ENCODE assay signal across 8 mouse cellular contexts in the genomic region with DNA sequence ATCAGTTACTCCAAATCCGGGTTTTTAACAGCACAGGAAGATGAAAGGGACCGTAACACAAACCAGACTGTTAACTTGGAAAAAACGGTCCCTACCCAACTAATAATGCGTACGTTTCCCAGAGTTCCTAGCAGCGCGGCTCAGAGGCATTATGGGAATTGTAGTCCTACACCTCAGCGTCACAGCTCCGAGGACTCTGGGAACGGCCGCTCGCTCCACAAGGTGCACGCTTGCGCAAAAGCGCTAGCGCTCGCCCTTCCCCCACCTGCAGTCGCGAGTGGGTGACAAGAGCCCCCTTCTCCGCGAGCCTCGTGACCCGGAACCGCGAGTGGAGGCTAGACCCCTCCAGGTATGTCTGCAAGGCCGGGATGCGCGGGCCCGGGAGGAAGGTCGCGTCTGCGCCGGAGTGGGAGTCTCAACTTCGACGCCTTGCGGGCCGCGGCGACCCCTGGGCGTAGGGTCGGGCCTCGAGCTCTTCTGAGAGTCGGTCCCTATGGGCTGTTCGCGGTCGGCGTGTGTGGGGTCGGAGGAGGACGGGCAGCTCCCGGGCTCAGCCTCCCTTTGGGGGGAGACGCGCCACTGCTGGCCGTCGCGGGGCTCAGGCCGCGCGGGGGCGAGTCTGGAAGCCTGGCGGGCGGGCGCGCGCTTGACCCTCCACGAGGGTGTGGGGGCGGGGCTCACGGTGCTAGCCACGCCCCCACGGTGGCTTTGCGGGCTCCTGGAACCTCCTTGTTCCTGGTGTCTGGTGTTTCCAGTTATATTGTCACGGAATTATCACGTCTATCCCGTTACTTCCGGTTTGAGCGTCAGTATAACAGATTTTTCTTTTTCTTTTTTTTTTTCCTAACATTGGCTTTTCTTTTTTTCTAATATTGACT. TPM values are rescaled to one million over a fixed set of nuclear protein-coding genes. Genes with fewer than 3 reads are reported as not detected.
DNase-seq lines count a peak whose midpoint lies in the region; ATAC-seq and TF ChIP-seq lines count a peak whose summit lies in the region.

Gene Zfp1 (plus strand): TSS at position 138 of the 878 bp plus-strand sequence.

- peak within 1 kb of the TSS; percentile 94 for H3K9ac ChIP-seq in kidney, embryonic 15.5 days

- DNase-seq in A20 (ENCODE audit: low read depth, low spot score) (peak; percentile 96), liver (peak; percentile 91)
- peak; percentile 96 for DNase-seq in heart, embryonic 10.5 days (ENCODE audit: low spot score)
- DNase-seq in spleen, postnatal 4 days (ENCODE audit: low spot score in 2 of 2), result peak; percentile 85 to 91

- H3K9me3 ChIP-seq in heart, embryonic 10.5 days, result no peaks in the 10 kb centered on the region
- no peaks in the 10 kb centered on the region for H3K9me3 ChIP-seq in kidney, embryonic 15.5 days (replicated peaks)

- peak within 1 kb of the TSS; percentile 73 for H3K4me2 ChIP-seq in kidney, embryonic 15.5 days

- peak; percentile 98 for ATAC-seq in kidney, embryonic 15.5 days (replicated peaks; ENCODE audit: low FRiP score)
- ATAC-seq in monocyte, adult 5-6 weeks (replicated peaks; ENCODE audit: insufficient number of reproducible peaks, low FRiP score, low TSS enrichment, poor library complexity, severe bottlenecking), result peak; percentile 95

- no peak for TF ChIP-seq CTCF in bone marrow macrophage, adult 2 months (IDR thresholded peaks at IDR 0.05; ENCODE audit: low read depth, low read length)
- no peak for TF ChIP-seq CTCF in embryonic fibroblast, embryonic 13.5 days (IDR thresholded peaks at IDR 0.05; ENCODE audit: borderline replicate concordance, insufficient read depth, low read length)

- under 1% methylated on average over 75 of the region's 75 CpGs for WGBS in heart, embryonic 10.5 days
- WGBS in kidney, embryonic 15.5 days, result under 1% methylated on average over 75 of the region's 75 CpGs

- TF ChIP-seq POLR2A in bone marrow macrophage, adult 2 months (IDR thresholded peaks at IDR 0.05; ENCODE audit: borderline replicate concordance, low read depth, low read length), result no peak
- TF ChIP-seq POLR2A in embryonic fibroblast, embryonic 13.5 days (IDR thresholded peaks at IDR 0.05; ENCODE audit: low read depth, low read length), result peak; percentile 78

- peak within 1 kb of the TSS; percentile 87 for H3K4me3 ChIP-seq in bone marrow macrophage, adult 2 months (ENCODE audit: insufficient read depth, low read length)
- H3K4me3 ChIP-seq in embryonic fibroblast, embryonic 13.5 days (ENCODE audit: insufficient read depth, low read length), result peak within 1 kb of the TSS; percentile 85
- H3K4me3 ChIP-seq in heart, embryonic 10.5 days, result peak within 1 kb of the TSS; percentile 90
- peak within 1 kb of the TSS; percentile 89 for H3K4me3 ChIP-seq in kidney, embryonic 15.5 days (replicated peaks)

- peak within 1 kb of the TSS; percentile 85 for H3K27ac ChIP-seq in bone marrow macrophage, adult 2 months (ENCODE audit: insufficient read depth, low read depth, low read length)
- peak within 1 kb of the TSS; percentile 95 for H3K27ac ChIP-seq in embryonic fibroblast, embryonic 13.5 days (ENCODE audit: insufficient read depth, low read length)
- H3K27ac ChIP-seq in heart, embryonic 10.5 days, result peak within 1 kb of the TSS; percentile 100
- H3K27ac ChIP-seq in kidney, embryonic 15.5 days, result peak within 1 kb of the TSS; percentile 96

- no peaks in the 10 kb centered on the region for H3K36me3 ChIP-seq in heart, embryonic 10.5 days
- no peaks in the 10 kb centered on the region for H3K36me3 ChIP-seq in kidney, embryonic 15.5 days

- no peaks in the 10 kb centered on the region for H3K27me3 ChIP-seq in heart, embryonic 10.5 days (ENCODE audit: insufficient read depth, poor library complexity, severe bottlenecking)
- H3K27me3 ChIP-seq in kidney, embryonic 15.5 days, result no peaks in the 10 kb centered on the region

- H3K4me1 ChIP-seq in bone marrow macrophage, adult 2 months (ENCODE audit: control insufficient read depth, insufficient read depth, low read length), result peaks cover 13% of the 10 kb centered on the region
- H3K4me1 ChIP-seq in embryonic fibroblast, embryonic 13.5 days (ENCODE audit: control insufficient read depth, insufficient read depth, low read length), result peaks cover 6% of the 10 kb centered on the region; the same call in 1 of the 2 replicates
- peaks cover 13% of the 10 kb centered on the region for H3K4me1 ChIP-seq in heart, embryonic 10.5 days
- H3K4me1 ChIP-seq in kidney, embryonic 15.5 days, result peaks cover 14% of the 10 kb centered on the region

RNA-seq across cellular contexts. Expression of gene Zfp1, which starts in this region (rescaled TPM):
- 7.0 and 8.4 TPM in 2 replicates for polyA plus RNA-seq in bone marrow macrophage, adult 2 months (2012; ENCODE audit: insufficient read depth, insufficient read length, missing spikeins)
- polyA plus RNA-seq in embryonic fibroblast, embryonic 13.5 days (2011; ENCODE audit: insufficient read length, low read depth, missing spikeins), result 7.2 and 11.7 TPM in 2 replicates
- polyA plus RNA-seq in heart, embryonic 10.5 days (2016; fragmentation: Nextera tagmentation; extraction: Ambion mirVana), result 17.6 and 18.1 TPM in 2 replicates
- 20.4 and 21.2 TPM in 2 replicates for polyA plus RNA-seq in kidney, embryonic 15.5 days (2015; fragmentation: Nextera tagmentation; extraction: Ambion mirVana)
- 7.6 to 11.8 TPM (median 9.6 TPM) in 3 replicates for total RNA-seq in monocyte, adult 5-6 weeks (2017)

Comparison
In these comparisons a context has a peak if more than half of its experiments do, and no peak if none do; other contexts are left out.
1. Peak in every context shown above with its lines: DNase-seq, ATAC-seq, H3K4me3 ChIP-seq and H3K27ac ChIP-seq.